Mouse (Mus musculus) brain, embryonic 14.5 days (tissue): ENCODE data around the gene Gm10192.

Experiments
- CTCF ChIP-seq: fragments of 200-500 bp; IDR thresholded peaks from 2 replicates; pipeline ENCODE4 v1.5.1; 2012; ENCODE audit warnings: inconsistent platforms, mild to moderate bottlenecking, moderate library complexity, borderline replicate concordance; ENCODE audit not compliant: insufficient read depth, insufficient read length; ENCODE audit errors: extremely low read depth
- POLR2A ChIP-seq: fragments of 200-500 bp; IDR thresholded peaks from 2 replicates; pipeline ENCODE4 v1.6.1; 2012; ENCODE audit warnings: mild to moderate bottlenecking, inconsistent platforms, borderline replicate concordance; ENCODE audit not compliant: poor library complexity, insufficient read depth, insufficient read length, severe bottlenecking; ENCODE audit errors: extremely low read depth

DNA sequence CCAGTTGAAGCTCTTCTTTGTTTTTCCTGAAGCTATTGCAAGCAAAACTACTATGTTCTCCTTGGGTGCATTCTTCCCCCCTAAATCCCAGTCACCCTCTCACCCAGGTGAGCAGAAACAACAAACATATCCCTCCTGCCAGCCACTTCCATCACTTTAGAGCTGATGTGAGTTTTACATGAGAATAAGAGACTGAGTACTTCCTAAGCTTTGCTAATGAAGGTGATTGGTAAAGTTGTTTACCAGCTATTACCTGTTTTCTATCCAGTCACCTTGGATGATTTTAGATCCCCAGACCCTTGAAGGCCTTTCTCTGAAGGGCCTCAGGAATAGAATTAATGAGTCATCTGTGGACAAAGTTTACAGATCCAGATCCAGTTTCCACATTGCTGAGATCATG is 29.4 kb downstream of the Gm10192 start:
- TF ChIP-seq CTCF (no peak), POLR2A (no peak)
